Mouse (Mus musculus) neural tube, embryonic 13.5 days (tissue): ENCODE results near the gene Rcor2. TPM values are rescaled to one million over a fixed set of nuclear protein-coding genes. Genes with fewer than 3 reads are reported as not detected.

Experiments used
- ATAC-seq: fragments of 200-750 bp; cut with Nextera tagmentation; 2 replicates; pipeline ENCODE4 v1.8.0; 2017; ENCODE audit warnings: low read depth, mild to moderate bottlenecking, moderate TSS enrichment, moderate library complexity
- H3K27ac ChIP-seq: fragments of 300-500 bp; sonication (generic); replicated peaks from 2 replicates; pipeline ENCODE4 v1.5.1; 2015; ENCODE audit warnings: moderate library complexity, mild to moderate bottlenecking, inconsistent platforms
- H3K27me3 ChIP-seq: fragments of 300-500 bp; sonication (generic); 2 replicates; pipeline ENCODE4 v1.6.1; 2015; ENCODE audit warnings: mild to moderate bottlenecking, inconsistent platforms
- H3K36me3 ChIP-seq: fragments of 300-500 bp; sonication (generic); 2 replicates; pipeline ENCODE4 v1.6.1; 2015; ENCODE audit warnings: mild to moderate bottlenecking, inconsistent platforms
- H3K4me1 ChIP-seq: fragments of 300-500 bp; sonication (generic); replicated peaks from 2 replicates; pipeline ENCODE4 v1.6.1; 2015; ENCODE audit warnings: inconsistent platforms
- H3K4me2 ChIP-seq: fragments of 300-500 bp; sonication (generic); 2 replicates; pipeline ENCODE4 v1.6.1; 2015; ENCODE audit warnings: inconsistent platforms, mild to moderate bottlenecking, moderate library complexity
- H3K4me3 ChIP-seq: fragments of 300-500 bp; sonication (generic); 2 replicates; pipeline ENCODE4 v1.5.1; 2015; ENCODE audit warnings: mild to moderate bottlenecking, inconsistent platforms
- H3K9ac ChIP-seq: fragments of 300-500 bp; sonication (generic); 2 replicates; pipeline ENCODE4 v1.6.1; 2015; ENCODE audit warnings: moderate library complexity, mild to moderate bottlenecking, inconsistent platforms
- H3K9me3 ChIP-seq: fragments of 300-500 bp; sonication (generic); 2 replicates; pipeline ENCODE4 v1.6.1; 2016; ENCODE audit warnings: inconsistent platforms
- WGBS: fragments of 180-500 bp; shearing (Covaris S2); methylation state at CpG from one replicate; pipeline ENCODE4 v1.1.7; 2015; 5-methylcytosine and 5-hydroxymethylcytosine counted together
- polyA plus RNA-seq: library from polyadenylated mRNA; unstranded; fragments of >200 nt; fragmentation: Nextera tagmentation; extraction: Ambion mirVana; gene quantifications from 2 replicates; pipeline ENCODE4 v1.2.1, GENCODE M21; 2015

Gene Rcor2
- polyA plus RNA-seq, 1 experiment from 2014 or later = 31.1 TPM

DNA sequence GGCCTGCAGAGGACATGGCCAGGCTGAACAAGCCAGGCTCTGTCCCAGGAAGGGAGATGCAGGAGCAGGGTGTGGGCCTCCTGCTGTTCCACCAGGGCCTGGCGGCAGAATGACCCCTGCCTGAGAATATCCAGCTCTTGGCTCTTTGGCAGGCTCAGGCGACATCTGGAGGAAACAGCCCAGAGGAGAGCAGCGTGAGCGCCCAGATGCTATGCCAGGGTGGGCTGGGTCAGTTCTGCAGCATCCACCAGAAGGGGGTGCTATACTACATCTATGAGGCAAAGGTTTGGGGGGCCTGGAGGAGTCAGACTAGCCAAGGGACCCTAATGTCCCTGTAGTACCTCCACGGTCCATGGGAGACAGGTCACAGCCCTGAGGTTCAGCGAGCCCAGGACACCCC is 12.0 kb downstream of the Rcor2 start:
- Histone ChIP-seq H3K27me3 (no peaks in the 10 kb centered on the region), H3K4me2 (no peak overlapping the region), H3K4me3 (no peak overlapping the region), H3K4me1 (peaks cover 51% of the 10 kb centered on the region), H3K9ac (peak overlapping the region; percentile 27), H3K36me3 (peaks cover 96% of the 10 kb centered on the region), H3K9me3 (no peaks in the 10 kb centered on the region), H3K27ac (peak overlapping the region; percentile 89)
- 37% methylated on average over 6 of the region's 6 CpGs for WGBS
- peak; percentile 21 for ATAC-seq

DNA sequence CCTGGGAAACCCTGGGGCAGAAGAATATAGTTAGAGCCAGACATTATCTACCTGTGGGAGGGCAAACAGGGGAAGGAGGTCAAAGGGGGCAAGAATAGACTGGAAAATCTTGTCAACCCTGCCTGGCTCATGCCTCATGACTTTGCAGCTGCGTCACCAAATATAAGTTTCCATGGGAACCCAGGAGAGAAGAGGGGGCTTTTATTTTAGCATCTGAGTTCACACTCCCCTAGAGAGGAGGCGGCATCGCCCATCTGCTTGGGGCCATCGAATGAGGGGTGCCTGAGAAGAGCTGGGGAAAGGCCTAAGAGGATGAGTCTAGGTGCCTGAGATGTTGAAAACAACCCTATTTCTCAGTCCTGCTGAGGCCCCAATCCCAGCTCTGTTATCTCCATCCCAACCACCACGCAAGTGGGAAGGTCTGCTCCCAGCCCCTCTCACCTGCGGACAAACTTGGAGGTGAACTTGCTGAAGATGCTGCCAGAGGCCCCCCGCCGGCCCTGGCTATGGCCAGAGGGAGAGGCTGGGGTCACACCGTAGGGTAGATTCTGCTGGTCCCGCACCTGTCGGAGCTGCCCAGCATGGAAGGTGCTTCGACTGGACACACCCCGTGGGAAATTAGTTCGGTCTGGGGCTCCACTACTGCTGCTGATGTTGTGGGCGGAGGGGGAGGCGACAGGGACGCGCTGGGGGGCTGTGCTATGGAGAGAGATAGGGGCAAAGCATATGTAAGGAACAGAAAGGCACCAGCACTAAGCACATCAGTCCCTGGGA is 13.6 kb downstream of the Rcor2 start:
- H3K36me3 ChIP-seq = peaks cover 98% of the 10 kb centered on the region
- no peaks in the 10 kb centered on the region for H3K27me3 ChIP-seq
- H3K4me2 ChIP-seq = no peak overlapping the region
- WGBS = 85% methylated on average over 18 of the region's 18 CpGs
- no peak overlapping the region for H3K4me3 ChIP-seq
- no peak for ATAC-seq
- H3K4me1 ChIP-seq = peaks cover 34% of the 10 kb centered on the region
- H3K27ac ChIP-seq = no peak overlapping the region
- peak overlapping the region; percentile 18; the same call in 1 of the 2 replicates for H3K9ac ChIP-seq
- H3K9me3 ChIP-seq = no peaks in the 10 kb centered on the region

- H3K27me3 ChIP-seq = no peaks in the 10 kb centered on the region
- no peak overlapping the region for H3K9ac ChIP-seq
- peaks cover 3% of the 10 kb centered on the region; the same call in 1 of the 2 replicates for H3K4me1 ChIP-seq
- H3K4me2 ChIP-seq = no peak overlapping the region
- H3K9me3 ChIP-seq = no peaks in the 10 kb centered on the region
- 92% methylated on average over 12 of the region's 12 CpGs for WGBS
- H3K36me3 ChIP-seq = peaks cover 74% of the 10 kb centered on the region
- no peak for ATAC-seq
- H3K27ac ChIP-seq = no peak overlapping the region
- H3K4me3 ChIP-seq = no peak overlapping the region
Observed at GRCm38 (mm10) chr19:7286563-7287315, 19.6 kb downstream of the Rcor2 start.

DNA sequence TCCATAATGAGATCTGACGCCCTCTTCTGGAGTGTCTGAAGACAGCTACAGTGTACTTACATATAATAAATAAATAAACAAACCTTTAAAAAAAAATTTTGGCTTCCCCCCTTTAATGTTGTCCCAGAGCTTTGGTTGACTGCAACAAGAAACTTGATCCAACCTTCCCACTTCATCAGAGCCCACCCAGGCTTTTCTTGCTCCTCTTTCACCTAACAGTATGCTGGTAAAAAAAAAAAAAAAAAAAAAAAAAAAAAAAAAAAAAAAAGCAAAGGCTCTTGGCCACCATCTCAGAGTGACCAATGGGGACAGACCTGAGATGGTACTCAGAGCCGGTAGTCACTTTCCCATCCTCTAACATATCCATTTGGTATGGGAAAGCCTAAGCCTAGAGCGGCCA is 21.2 kb downstream of the Rcor2 start:
- no peaks in the 10 kb centered on the region for H3K27me3 ChIP-seq
- no peak for ATAC-seq
- H3K9ac ChIP-seq = no peak overlapping the region
- H3K4me2 ChIP-seq = no peak overlapping the region
- peaks cover 18% of the 10 kb centered on the region for H3K4me1 ChIP-seq
- H3K9me3 ChIP-seq = no peaks in the 10 kb centered on the region
- H3K27ac ChIP-seq = no peak overlapping the region
- H3K4me3 ChIP-seq = no peak overlapping the region
- WGBS = 89% methylated on average over 3 of the region's 3 CpGs
- H3K36me3 ChIP-seq = peaks cover 58% of the 10 kb centered on the region

- Histone ChIP-seq H3K27ac (no peak overlapping the region), H3K9ac (no peak overlapping the region), H3K36me3 (peaks cover 43% of the 10 kb centered on the region), H3K9me3 (no peaks in the 10 kb centered on the region), H3K4me3 (no peak overlapping the region), H3K27me3 (no peaks in the 10 kb centered on the region), H3K4me1 (peaks cover 33% of the 10 kb centered on the region), H3K4me2 (no peak overlapping the region)
- no peak for ATAC-seq
- 86% methylated on average over 2 of the region's 2 CpGs for WGBS
Observed at GRCm38 (mm10) chr19:7289767-7290166, 22.6 kb downstream of the Rcor2 start.

GRCm38 (mm10) chr19:7291958-7292709 is 25.0 kb downstream of the Rcor2 start:
- H3K4me1 ChIP-seq = peaks cover 46% of the 10 kb centered on the region
- H3K9ac ChIP-seq = no peak overlapping the region
- H3K36me3 ChIP-seq = peaks cover 23% of the 10 kb centered on the region
- no peaks in the 10 kb centered on the region for H3K9me3 ChIP-seq
- H3K27me3 ChIP-seq = no peaks in the 10 kb centered on the region
- H3K27ac ChIP-seq = no peak overlapping the region
- H3K4me2 ChIP-seq = no peak overlapping the region
- 84% methylated on average over 7 of the region's 7 CpGs for WGBS
- no peak for ATAC-seq
- no peak overlapping the region for H3K4me3 ChIP-seq

DNA sequence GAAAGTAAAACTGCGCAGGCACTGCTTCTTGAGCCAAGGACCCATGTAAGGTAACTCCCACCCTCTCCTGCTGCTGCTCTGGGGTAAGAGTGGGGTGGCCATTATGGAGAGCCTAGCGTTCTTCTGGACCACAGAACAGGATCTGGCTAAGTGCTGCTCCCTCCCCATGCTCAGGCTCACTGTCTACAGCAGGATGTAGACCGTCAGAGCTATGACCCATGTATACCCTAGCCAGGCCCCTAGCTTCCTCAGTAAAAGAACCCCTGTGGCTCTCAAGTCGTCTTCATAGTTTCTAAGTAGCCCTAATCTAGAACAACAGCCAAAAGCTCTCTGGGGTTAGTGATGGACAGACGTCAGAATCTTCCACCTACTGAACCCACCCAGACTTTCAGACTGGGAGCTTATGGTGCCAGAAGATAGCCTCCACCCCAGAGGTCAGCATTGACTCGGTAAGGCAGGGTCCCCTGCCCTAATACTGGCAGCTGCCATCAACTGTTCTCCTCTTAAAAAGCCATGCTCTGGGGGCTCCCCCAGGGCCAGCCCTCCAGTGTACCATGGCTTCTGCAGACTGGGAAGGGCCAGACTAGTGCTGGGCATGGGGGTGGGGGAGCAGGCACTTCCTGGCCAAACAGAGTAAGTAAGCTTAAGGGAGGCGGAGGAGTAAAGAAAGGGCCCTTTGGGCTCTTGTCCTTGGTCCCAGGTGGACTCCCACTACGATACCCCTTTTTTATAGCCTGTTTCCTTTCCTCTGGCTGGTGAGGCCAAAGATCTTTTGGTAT is 27.2 kb downstream of the Rcor2 start:
- Histone ChIP-seq H3K27me3 (no peaks in the 10 kb centered on the region), H3K4me3 (no peak overlapping the region), H3K9me3 (no peaks in the 10 kb centered on the region), H3K9ac (no peak overlapping the region), H3K4me1 (peaks cover 53% of the 10 kb centered on the region), H3K4me2 (no peak overlapping the region), H3K27ac (no peak overlapping the region), H3K36me3 (peaks cover 11% of the 10 kb centered on the region)
- no peak; the same call in 1 of the 2 replicates for ATAC-seq
- WGBS = 66% methylated on average over 8 of the region's 8 CpGs

DNA sequence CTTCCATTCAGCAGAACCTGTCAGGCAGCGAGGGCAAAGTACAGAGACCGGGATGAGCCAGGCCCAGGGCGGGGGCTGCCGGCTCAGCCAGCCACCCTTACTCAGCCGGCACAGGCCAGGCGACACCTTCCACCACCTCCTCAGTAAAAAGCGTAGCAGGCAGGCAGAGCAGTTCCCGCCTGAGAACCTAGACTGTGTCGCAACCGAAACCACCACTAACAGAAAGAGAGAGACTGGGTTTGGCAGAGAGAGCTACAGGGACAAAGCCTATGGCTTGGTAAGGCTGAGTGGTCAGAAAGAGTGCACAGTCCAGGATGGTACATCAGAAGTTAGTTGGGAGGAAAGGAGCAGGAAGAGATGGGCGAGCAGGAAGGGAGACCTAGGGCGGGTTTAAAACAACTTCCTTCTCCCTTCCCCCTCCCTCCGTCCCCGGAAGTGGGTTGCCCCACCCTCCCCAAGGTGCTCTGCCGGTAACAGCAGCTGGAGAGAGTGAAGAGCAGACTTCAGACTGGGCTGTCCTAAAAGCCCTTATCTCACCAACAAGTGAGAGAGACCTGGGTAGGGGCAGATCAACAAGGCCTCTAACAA is 28.0 kb downstream of the Rcor2 start:
- no peak for ATAC-seq
- Histone ChIP-seq H3K4me1 (peaks cover 56% of the 10 kb centered on the region), H3K4me2 (no peak overlapping the region), H3K27me3 (no peaks in the 10 kb centered on the region), H3K4me3 (no peak overlapping the region), H3K9me3 (no peaks in the 10 kb centered on the region), H3K27ac (no peak overlapping the region), H3K36me3 (peaks cover 4% of the 10 kb centered on the region; the same call in 1 of the 2 replicates), H3K9ac (no peak overlapping the region)
- 71% methylated on average over 15 of the region's 15 CpGs for WGBS

DNA sequence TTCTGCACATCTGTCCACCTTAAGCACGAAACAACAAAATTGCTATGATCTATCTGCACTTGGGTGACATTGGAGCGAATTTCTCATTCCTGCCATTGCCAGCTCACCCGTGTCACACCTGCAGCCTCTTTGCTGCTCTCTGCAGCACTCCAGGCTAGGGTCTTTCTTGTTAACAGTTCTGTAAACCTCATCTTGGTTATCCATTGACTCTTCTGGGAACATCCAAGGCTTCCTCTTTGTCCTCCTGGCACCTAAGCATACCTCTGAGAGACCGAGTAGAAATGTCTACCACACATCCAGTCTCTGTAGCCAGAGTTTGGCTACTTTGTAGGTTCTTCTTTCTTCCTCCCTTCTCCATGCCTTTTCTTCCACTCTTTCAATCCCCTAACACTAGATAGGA is 28.8 kb downstream of the Rcor2 start:
- 0 out of 2 replicates have a peak, but pooled peaks cover 3% of the 10 kb centered on the region for H3K36me3 ChIP-seq
- 94% methylated on average over 4 of the region's 4 CpGs for WGBS
- H3K9me3 ChIP-seq = no peaks in the 10 kb centered on the region
- H3K27ac ChIP-seq = no peak overlapping the region
- ATAC-seq = no peak
- no peak overlapping the region for H3K9ac ChIP-seq
- no peak overlapping the region for H3K4me2 ChIP-seq
- peaks cover 56% of the 10 kb centered on the region for H3K4me1 ChIP-seq
- H3K4me3 ChIP-seq = no peak overlapping the region
- H3K27me3 ChIP-seq = no peaks in the 10 kb centered on the region

DNA sequence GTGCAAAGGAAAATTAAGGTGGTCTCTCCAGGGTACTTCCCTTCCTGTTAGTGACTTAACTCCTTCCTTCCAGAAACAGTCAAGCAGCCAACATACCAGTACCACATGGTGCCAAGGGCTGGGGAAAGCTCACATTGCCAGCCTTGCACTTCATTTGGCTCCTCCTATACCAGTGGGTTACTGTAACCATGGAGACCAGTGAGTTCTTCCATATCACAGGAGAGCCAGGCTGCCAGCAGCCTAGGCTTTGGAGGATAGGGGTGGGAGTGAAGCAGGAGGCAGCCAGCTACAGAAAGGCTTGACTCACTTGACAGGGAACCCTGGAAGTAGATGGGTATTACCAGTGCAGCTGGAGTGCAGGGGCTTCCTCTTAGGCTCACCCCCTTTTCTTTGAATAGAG is 31.9 kb downstream of the Rcor2 start:
- H3K9ac ChIP-seq = peak overlapping the region; percentile 3; the same call in 1 of the 2 replicates
- no peaks in the 10 kb centered on the region for H3K9me3 ChIP-seq
- H3K27me3 ChIP-seq = no peaks in the 10 kb centered on the region
- peak overlapping the region; percentile 4; the same call in 1 of the 2 replicates for H3K27ac ChIP-seq
- 0 out of 2 replicates have a peak, but pooled peaks cover 3% of the 10 kb centered on the region for H3K36me3 ChIP-seq
- no peak overlapping the region for H3K4me3 ChIP-seq
- H3K4me2 ChIP-seq = no peak overlapping the region
- ATAC-seq = peak; percentile 81
- H3K4me1 ChIP-seq = peaks cover 44% of the 10 kb centered on the region

- no peak overlapping the region for H3K9ac ChIP-seq
- no peaks in the 10 kb centered on the region for H3K9me3 ChIP-seq
- no peak overlapping the region for H3K4me3 ChIP-seq
- 0 out of 2 replicates have a peak, but pooled peaks cover 3% of the 10 kb centered on the region for H3K36me3 ChIP-seq
- no peaks in the 10 kb centered on the region for H3K27me3 ChIP-seq
- no peak for ATAC-seq
- H3K4me1 ChIP-seq = peaks cover 34% of the 10 kb centered on the region
- H3K27ac ChIP-seq = no peak overlapping the region
- H3K4me2 ChIP-seq = no peak overlapping the region
- 97% methylated on average over 1 of the region's 1 CpGs for WGBS
Observed at GRCm38 (mm10) chr19:7300078-7300477, 33.0 kb downstream of the Rcor2 start.
